Mouse (Mus musculus) layer of hippocampus, postnatal 14 days (tissue): ENCODE measurements around the gene Uts2b. TPM values are rescaled to one million over a fixed set of nuclear protein-coding genes. Genes with fewer than 3 reads are reported as not detected.

ENCODE experiments used
- DNase-seq, 2 experiments: peaks; one replicate each; pipeline ENCODE4 v3.0.0; 2021 to 2022; ENCODE audit warnings: low spot score in 2 of 2, mixed read lengths in 1 of 2
- long read RNA-seq, 2 experiments: library from polyadenylated mRNA; stranded (forward); transcript quantifications; one replicate each; pipeline ENCODE4 v2.0.0; 2021
- total RNA-seq, 2 experiments: library from RNA; stranded (reverse); gene quantifications; 2 replicates each; pipeline ENCODE4 v1.2.3; 2021

Gene Uts2b
- not detected for total RNA-seq
- long read RNA-seq, experiment 1 = 0 reads
- long read RNA-seq, experiment 2 = 0 reads

- DNase-seq = no peak
These were observed at the start of gene Uts2b for GRCm38 (mm10) chr16:27370191-27370590. TSS of gene Uts2b (minus strand) at chr16:27370239.

- no peak for DNase-seq
These were observed 47.6 kb upstream of the Uts2b start for GRCm38 (mm10) chr16:27417632-27418031.

GRCm38 (mm10) chr16:27416937-27417584 lies 47.0 kb upstream of the Uts2b start:
- peak in 1 of 2 experiments; percentile 20 for DNase-seq

GRCm38 (mm10) chr16:27404107-27404506 lies 34.1 kb upstream of the Uts2b start:
- no peak for DNase-seq

- DNase-seq = no peak
These were observed 31.5 kb upstream of the Uts2b start for GRCm38 (mm10) chr16:27401579-27401978.

- no peak for DNase-seq
These were observed 29.7 kb upstream of the Uts2b start for GRCm38 (mm10) chr16:27399719-27400253.

GRCm38 (mm10) chr16:27399026-27399718 lies 29.1 kb upstream of the Uts2b start:
- no peak for DNase-seq

- DNase-seq = no peak
These were observed 26.9 kb upstream of the Uts2b start for GRCm38 (mm10) chr16:27396951-27397350.

- DNase-seq = peak in 1 of 2 experiments; percentile 52
These were observed 25.4 kb upstream of the Uts2b start for GRCm38 (mm10) chr16:27395251-27396037.

- no peak for DNase-seq
These were observed 21.8 kb upstream of the Uts2b start for GRCm38 (mm10) chr16:27391845-27392244.

- DNase-seq = no peak
These were observed 20.3 kb upstream of the Uts2b start for GRCm38 (mm10) chr16:27390306-27390705.

- no peak for DNase-seq
These were observed 19.7 kb upstream of the Uts2b start for GRCm38 (mm10) chr16:27389534-27390282.

- peak; percentile 72 to 80 for DNase-seq
These were observed 18.9 kb upstream of the Uts2b start, which contains the start of gene Ccdc50 for GRCm38 (mm10) chr16:27388761-27389451. TSS of gene Ccdc50 (plus strand) at chr16:27388869.

- peak in 1 of 2 experiments; percentile 35 for DNase-seq
These were observed 17.9 kb upstream of the Uts2b start for GRCm38 (mm10) chr16:27387634-27388611.

GRCm38 (mm10) chr16:27386850-27387407 lies 16.9 kb upstream of the Uts2b start:
- no peak for DNase-seq

GRCm38 (mm10) chr16:27385649-27386048 lies 15.6 kb upstream of the Uts2b start:
- DNase-seq = no peak

GRCm38 (mm10) chr16:27384893-27385603 lies 15.0 kb upstream of the Uts2b start:
- DNase-seq = peak in 1 of 2 experiments; percentile 74

- no peak for DNase-seq
These were observed 12.2 kb upstream of the Uts2b start for GRCm38 (mm10) chr16:27382217-27382616.
